Mouse (Mus musculus) MEL (cell line): ENCODE results near the gene Tmem132e.

Experiments
- CHD1 ChIP-seq: IDR thresholded peaks from 2 replicates; pipeline ENCODE4 v1.6.1; 2012; ENCODE audit warnings: low read depth, mild to moderate bottlenecking, inconsistent platforms, low read length, improper control_type of control experiment
- CTCF ChIP-seq, 3 experiments: IDR thresholded peaks in 2 of 3; conservative IDR thresholded peaks in 1 of 3; 2 replicates each; pipeline ENCODE4 v1.5.1; 2011 to 2012; ENCODE audit warnings: low read length in 3 of 3, low read depth in 2 of 3, mild to moderate bottlenecking in 2 of 3, improper control_type of control experiment in 1 of 3, inconsistent platforms in 1 of 3, mixed read lengths in 1 of 3, moderate library complexity in 1 of 3; ENCODE audit not compliant: control insufficient read depth in 1 of 3, insufficient read depth in 1 of 3, poor library complexity in 1 of 3, severe bottlenecking in 1 of 3
- EP300 ChIP-seq, 2 experiments: IDR thresholded peaks; 2 replicates each; pipeline ENCODE4 v1.6.1; 2011; ENCODE audit warnings: improper control_type of control experiment in 2 of 2, low read length in 2 of 2, low read depth in 1 of 2, mild to moderate bottlenecking in 1 of 2
- NELFE ChIP-seq: IDR thresholded peaks from 2 replicates; pipeline ENCODE4 v1.6.1; 2011; ENCODE audit warnings: low read depth, low read length, improper control_type of control experiment
- SMC3 ChIP-seq: IDR thresholded peaks from 2 replicates; pipeline ENCODE4 v1.6.1; 2011; ENCODE audit warnings: low read depth, low read length, improper control_type of control experiment
- TAL1 ChIP-seq: IDR thresholded peaks from 2 replicates; pipeline ENCODE4 v1.6.1; 2012; ENCODE audit warnings: mild to moderate bottlenecking, inconsistent platforms, low read length, moderate library complexity, mixed read lengths
- USF2 ChIP-seq, 2 experiments: IDR thresholded peaks; 2 replicates each; pipeline ENCODE4 v1.6.1; 2011 to 2012; ENCODE audit warnings: improper control_type of control experiment in 2 of 2, low read length in 2 of 2, borderline replicate concordance in 1 of 2, inconsistent platforms in 1 of 2, low read depth in 1 of 2, mild to moderate bottlenecking in 1 of 2; ENCODE audit not compliant: insufficient read depth in 1 of 2

- TF ChIP-seq CTCF (IDR thresholded peaks at IDR 0.05 in 2 of 3, conservative IDR thresholded peaks at IDR 0.05 in 1 of 3; ENCODE audit: control insufficient read depth in 1 of 3, insufficient read depth in 1 of 3, low read depth in 2 of 3, low read length in 3 of 3, poor library complexity in 1 of 3, severe bottlenecking in 1 of 3) (no peak), EP300 (IDR thresholded peaks at IDR 0.05; ENCODE audit: low read depth in 1 of 2, low read length in 2 of 2) (no peak), SMC3 (no peak), CHD1 (no peak), NELFE (no peak), TAL1 (no peak), USF2 (IDR thresholded peaks at IDR 0.05; ENCODE audit: borderline replicate concordance in 1 of 2, insufficient read depth in 1 of 2, low read depth in 1 of 2, low read length in 2 of 2) (no peak)
These were observed 59.8 kb downstream of the Tmem132e start for GRCm38 (mm10) chr11:82448485-82448884.
